Mouse (Mus musculus): ENCODE results near the gene Cnfn. TPM values are rescaled to one million over a fixed set of nuclear protein-coding genes. Genes with fewer than 3 reads are reported as not detected.
A peak's percentile ranks its signal among the peaks of the same experiment; 100 is the strongest.
"Not testable (repeated sequence)": the region's sequence is repeated elsewhere in the genome, so short reads cannot be mapped to it uniquely, and the experiment has no call there.

The Cnfn gene
- polyA plus RNA-seq, 1 experiment from 2014 or later: not detected

GRCm38 (mm10) chr7:25358721-25359206, 10.8 kb downstream of the Cnfn start:
- peak; percentile 26; the same call in 1 of the 2 replicates for ATAC-seq (ENCODE audit: extremely low read depth, insufficient number of reproducible peaks, low FRiP score, low TSS enrichment)
- Histone ChIP-seq H3K36me3 (peaks cover 82% of the 10 kb centered on the region), H3K27ac (replicated peaks) (peak overlapping the region; percentile 48; the same call in 1 of the 2 replicates), H3K4me1 (peaks cover 10% of the 10 kb centered on the region), H3K27me3 (replicated peaks) (no peaks in the 10 kb centered on the region), H3K9me3 (no peaks in the 10 kb centered on the region), H3K4me2 (peak overlapping the region; percentile 22; the same call in 1 of the 2 replicates), H3K4me3 (no peak overlapping the region), H3K9ac (peak overlapping the region; percentile 33)
- WGBS: 74% methylated on average over 19 of the region's 19 CpGs

DNA sequence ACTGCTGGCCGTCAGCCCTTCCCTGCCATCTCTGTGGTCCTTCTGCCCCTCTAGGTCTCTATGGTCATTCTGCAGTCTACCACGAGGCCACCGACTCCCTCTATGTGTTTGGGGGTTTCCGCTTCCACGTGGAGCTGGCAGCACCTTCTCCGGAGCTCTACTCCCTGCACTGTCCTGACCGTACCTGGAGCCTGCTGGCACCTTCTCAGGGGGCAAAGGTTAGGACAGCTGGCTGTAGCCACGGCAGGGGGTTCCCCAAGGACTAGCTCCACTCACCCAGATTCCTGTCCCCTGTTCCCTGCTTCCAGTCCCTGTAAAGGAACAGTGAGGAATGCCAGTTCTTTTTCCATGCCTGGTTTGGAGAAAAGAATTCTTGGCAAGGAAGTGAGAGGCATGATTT, 20.7 kb downstream of the Cnfn start:
- H3K9me3 ChIP-seq: peaks cover 9% of the 10 kb centered on the region; the same call in 1 of the 2 replicates
- no peaks in the 10 kb centered on the region for H3K27me3 ChIP-seq (replicated peaks)
- ATAC-seq (ENCODE audit: extremely low read depth, insufficient number of reproducible peaks, low FRiP score, low TSS enrichment): no peak
- 73% methylated on average over 8 of the region's 8 CpGs for WGBS
- peaks cover 84% of the 10 kb centered on the region for H3K36me3 ChIP-seq
- H3K4me2 ChIP-seq: no peak overlapping the region
- H3K9ac ChIP-seq: no peak overlapping the region
- H3K27ac ChIP-seq (replicated peaks): no peak overlapping the region
- H3K4me1 ChIP-seq: no peaks in the 10 kb centered on the region
- no peak overlapping the region for H3K4me3 ChIP-seq

GRCm38 (mm10) chr7:25341000-25341784, 28.3 kb downstream of the Cnfn start:
- no peak overlapping the region for H3K4me3 ChIP-seq
- no peaks in the 10 kb centered on the region for H3K27me3 ChIP-seq (replicated peaks)
- H3K9me3 ChIP-seq: no peaks in the 10 kb centered on the region
- ATAC-seq (ENCODE audit: extremely low read depth, insufficient number of reproducible peaks, low FRiP score, low TSS enrichment): no peak
- peaks cover 70% of the 10 kb centered on the region for H3K36me3 ChIP-seq
- H3K4me1 ChIP-seq: no peaks in the 10 kb centered on the region
- WGBS: 78% methylated on average over 20 of the region's 20 CpGs
- H3K4me2 ChIP-seq: no peak overlapping the region
- no peak overlapping the region for H3K9ac ChIP-seq
- no peak overlapping the region for H3K27ac ChIP-seq (replicated peaks)

- Histone ChIP-seq H3K27me3 (replicated peaks) (no peaks in the 10 kb centered on the region), H3K27ac (replicated peaks) (no peak overlapping the region), H3K4me3 (no peak overlapping the region), H3K9me3 (no peaks in the 10 kb centered on the region), H3K4me1 (no peaks in the 10 kb centered on the region), H3K4me2 (no peak overlapping the region), H3K36me3 (peaks cover 80% of the 10 kb centered on the region), H3K9ac (no peak overlapping the region)
- ATAC-seq (ENCODE audit: extremely low read depth, insufficient number of reproducible peaks, low FRiP score, low TSS enrichment): no peak
- 82% methylated on average over 9 of the region's 9 CpGs for WGBS
Measured at GRCm38 (mm10) chr7:25339329-25339728, 30.2 kb downstream of the Cnfn start.

DNA sequence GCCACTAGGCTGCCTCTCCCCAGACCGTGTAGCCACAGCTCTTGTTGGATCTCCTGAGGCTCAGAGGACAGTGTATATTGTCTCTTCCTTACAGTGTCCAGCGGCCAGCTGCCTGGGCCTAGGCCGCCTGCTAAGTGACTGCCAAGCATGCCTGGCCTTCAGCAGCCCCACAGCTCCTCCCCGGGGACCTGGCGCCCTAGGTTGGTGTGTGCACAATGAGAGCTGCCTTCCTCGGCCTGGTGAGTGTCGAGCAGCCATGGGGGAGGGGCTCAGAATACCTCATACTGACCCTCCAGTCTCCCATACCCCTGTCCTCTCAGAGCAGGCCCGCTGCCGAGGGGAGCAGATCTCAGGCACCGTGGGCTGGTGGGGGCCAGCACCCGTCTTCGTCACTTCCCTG, 35.1 kb downstream of the Cnfn start:
- no peaks in the 10 kb centered on the region; the same call in 1 of the 2 replicates for H3K4me1 ChIP-seq
- no peak overlapping the region for H3K9ac ChIP-seq
- no peak overlapping the region for H3K27ac ChIP-seq (replicated peaks)
- H3K4me2 ChIP-seq: no peak overlapping the region
- H3K27me3 ChIP-seq (replicated peaks): no peaks in the 10 kb centered on the region
- no peaks in the 10 kb centered on the region for H3K9me3 ChIP-seq
- no peak for ATAC-seq (ENCODE audit: extremely low read depth, insufficient number of reproducible peaks, low FRiP score, low TSS enrichment)
- WGBS: 72% methylated on average over 12 of the region's 12 CpGs
- H3K4me3 ChIP-seq: no peak overlapping the region
- H3K36me3 ChIP-seq: peaks cover 68% of the 10 kb centered on the region

- 0 out of 2 replicates have a peak, but pooled peaks have one; percentile 16 for ATAC-seq (ENCODE audit: extremely low read depth, insufficient number of reproducible peaks, low FRiP score, low TSS enrichment)
- 39% methylated on average over 16 of the region's 16 CpGs for WGBS
Measured at GRCm38 (mm10) chr7:25333596-25334307, 35.8 kb downstream of the Cnfn start.

GRCm38 (mm10) chr7:25326233-25326632, 43.3 kb downstream of the Cnfn start:
- Histone ChIP-seq H3K27me3 (replicated peaks) (no peaks in the 10 kb centered on the region), H3K4me3 (no peak overlapping the region), H3K4me1 (peaks cover 12% of the 10 kb centered on the region), H3K36me3 (peaks cover 28% of the 10 kb centered on the region), H3K9ac (no peak overlapping the region), H3K27ac (replicated peaks) (no peak overlapping the region), H3K9me3 (no peaks in the 10 kb centered on the region), H3K4me2 (no peak overlapping the region)
- no peak for ATAC-seq (ENCODE audit: extremely low read depth, insufficient number of reproducible peaks, low FRiP score, low TSS enrichment)
- WGBS: 75% methylated on average over 8 of the region's 8 CpGs

More at GRCm38 (mm10) chr7:25333596-25334307, 35.8 kb downstream of the Cnfn start:
- peaks cover 64% of the 10 kb centered on the region for H3K36me3 ChIP-seq
- no peak overlapping the region for H3K9ac ChIP-seq
- no peaks in the 10 kb centered on the region for H3K27me3 ChIP-seq (replicated peaks)
- H3K4me2 ChIP-seq: no peak overlapping the region
- no peak overlapping the region for H3K27ac ChIP-seq (replicated peaks)
- no peak overlapping the region for H3K4me3 ChIP-seq
- no peaks in the 10 kb centered on the region for H3K9me3 ChIP-seq
- no peaks in the 10 kb centered on the region; the same call in 1 of the 2 replicates for H3K4me1 ChIP-seq

- H3K27me3 ChIP-seq (replicated peaks); H3K27ac ChIP-seq (replicated peaks); H3K4me3 ChIP-seq; H3K9me3 ChIP-seq; H3K9ac ChIP-seq; H3K4me2 ChIP-seq; ATAC-seq (ENCODE audit: extremely low read depth, insufficient number of reproducible peaks, low FRiP score, low TSS enrichment): not testable (repeated sequence)
- WGBS: 83% methylated on average over 6 of the region's 6 CpGs
- H3K4me1 ChIP-seq: peaks cover 12% of the 10 kb centered on the region
- peaks cover 20% of the 10 kb centered on the region for H3K36me3 ChIP-seq
Measured at GRCm38 (mm10) chr7:25325431-25325830, 44.1 kb downstream of the Cnfn start.

- 92% methylated on average over 2 of the region's 2 CpGs for WGBS
Measured at GRCm38 (mm10) chr7:25323219-25323618, 46.3 kb downstream of the Cnfn start.

DNA sequence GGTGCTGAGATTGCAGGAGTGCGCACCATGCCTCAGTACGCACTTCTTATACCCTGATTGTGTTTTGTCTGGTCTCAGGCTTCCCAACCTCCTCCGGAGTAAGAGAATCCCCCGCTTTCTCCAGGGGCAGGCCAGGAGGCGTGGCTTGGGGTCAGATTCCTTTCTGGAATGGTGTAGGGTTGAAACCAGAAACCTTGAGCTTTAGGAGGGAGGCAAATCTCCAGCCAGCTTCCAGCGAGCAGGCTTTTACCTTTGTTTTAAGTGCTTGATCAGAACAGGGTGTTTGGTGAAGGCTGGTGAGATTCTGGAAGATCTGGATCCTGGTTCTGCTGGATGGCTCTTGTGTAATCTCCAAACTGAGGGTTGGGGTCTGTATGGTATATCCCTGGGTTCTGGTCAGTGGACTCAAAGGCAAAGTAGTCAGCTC, 47.5 kb downstream of the Cnfn start:
- H3K27me3 ChIP-seq (replicated peaks): no peaks in the 10 kb centered on the region
- H3K9me3 ChIP-seq: no peaks in the 10 kb centered on the region
- peak overlapping the region; percentile 58 for H3K4me2 ChIP-seq
- WGBS: 9% methylated on average over 6 of the region's 6 CpGs
- peak overlapping the region; percentile 65 for H3K9ac ChIP-seq
- H3K36me3 ChIP-seq: peaks cover 8% of the 10 kb centered on the region; the same call in 1 of the 2 replicates
- peak overlapping the region; percentile 22 for H3K4me3 ChIP-seq
- peaks cover 22% of the 10 kb centered on the region for H3K4me1 ChIP-seq
- H3K27ac ChIP-seq (replicated peaks): peak overlapping the region; percentile 84
- peak; percentile 39; the same call in 1 of the 2 replicates for ATAC-seq (ENCODE audit: extremely low read depth, insufficient number of reproducible peaks, low FRiP score, low TSS enrichment)

More at GRCm38 (mm10) chr7:25323219-25323618, 46.3 kb downstream of the Cnfn start:
- no peak overlapping the region for H3K9ac ChIP-seq
- no peak overlapping the region for H3K4me3 ChIP-seq
- no peak overlapping the region for H3K27ac ChIP-seq (replicated peaks)
- H3K4me1 ChIP-seq: peaks cover 12% of the 10 kb centered on the region
- no peak overlapping the region for H3K4me2 ChIP-seq
- no peaks in the 10 kb centered on the region for H3K9me3 ChIP-seq
- H3K27me3 ChIP-seq (replicated peaks): no peaks in the 10 kb centered on the region
- no peak for ATAC-seq (ENCODE audit: extremely low read depth, insufficient number of reproducible peaks, low FRiP score, low TSS enrichment)
- peaks cover 11% of the 10 kb centered on the region; the same call in 1 of the 2 replicates for H3K36me3 ChIP-seq
